Mouse (Mus musculus): Measurements from ENCODE around the gene Per3.

The Per3 gene

DNA sequence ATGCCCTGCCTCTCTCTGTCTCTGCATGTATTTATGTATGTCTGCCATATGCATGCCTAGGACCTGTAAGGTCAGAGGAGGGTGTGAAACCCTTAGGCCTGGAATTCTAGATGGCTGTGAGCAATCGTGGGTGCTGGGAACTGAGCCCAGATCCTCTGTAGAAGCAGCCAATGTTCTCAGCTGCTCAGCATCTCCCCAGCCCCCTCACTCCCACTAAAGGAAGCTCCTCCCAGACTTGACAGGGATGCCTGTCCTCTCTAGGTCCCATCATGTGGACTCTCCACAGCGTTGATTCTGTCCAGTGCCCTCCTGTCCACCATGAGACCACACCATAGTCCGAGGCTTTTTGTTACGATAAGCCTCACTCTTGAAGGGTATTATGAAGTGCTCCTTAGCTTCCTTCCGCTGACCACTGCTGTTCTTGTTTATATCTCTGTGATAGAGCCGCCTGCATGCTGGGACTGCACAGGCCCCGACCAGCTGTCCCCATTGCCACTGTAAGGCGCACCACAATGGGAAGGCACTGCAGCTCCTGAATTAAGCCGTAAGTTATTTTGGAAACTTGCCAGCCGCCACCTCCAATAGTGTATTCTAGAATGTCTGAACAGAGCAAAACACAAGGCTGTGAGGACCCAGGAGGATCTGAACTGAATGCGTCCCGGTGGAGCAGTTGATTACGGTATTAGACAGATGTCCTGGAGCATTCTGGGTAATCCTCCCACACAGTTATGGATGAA lies 87.9 kb downstream of the Per3 start:
- DNase-seq (ENCODE audit: low read depth): peak; percentile 35
